Mouse (Mus musculus): ENCODE results near the gene Gm2916.
"Not testable (repeated sequence)": the region's sequence is repeated elsewhere in the genome, so short reads cannot be mapped to it uniquely, and the experiment has no call there.

The Gm2916 gene

DNA sequence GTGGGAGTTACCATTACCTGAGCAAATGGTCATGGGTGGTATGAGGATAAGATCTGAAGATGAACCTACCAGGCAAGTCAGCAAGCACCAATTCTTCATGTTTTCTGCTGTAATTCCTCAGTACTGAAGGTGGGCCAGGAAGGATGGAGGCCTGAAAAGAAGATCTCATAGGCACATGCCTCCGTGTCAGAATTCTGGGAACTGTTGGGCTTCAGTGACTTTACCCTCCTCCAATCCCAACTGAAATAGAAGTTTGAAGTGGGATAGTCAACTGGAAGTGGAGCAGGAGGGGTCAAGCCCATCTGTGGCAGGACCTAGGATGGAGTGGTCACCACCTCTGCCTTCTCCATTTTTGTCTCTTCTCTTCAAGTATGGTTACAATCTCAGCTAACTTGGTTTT is at the start of gene Gm2916:
TSS of gene Gm2916 (plus strand) at position 301 of the 400 bp plus-strand sequence.
- not testable (repeated sequence) for DNase-seq

- DNase-seq, result not testable (repeated sequence)
Measured at GRCm38 (mm10) chr14:3845945-3846344, 38.0 kb upstream of the Gm2916 start, which contains the start of gene Gm3033. Gene Gm3033 (plus strand): TSS chr14:3846245.

- not testable (repeated sequence) for DNase-seq
Measured at GRCm38 (mm10) chr14:3931456-3931855, 47.5 kb downstream of the Gm2916 start, which contains the start of gene Gm3029. Gene Gm3029 (plus strand): TSS chr14:3931756.

DNA sequence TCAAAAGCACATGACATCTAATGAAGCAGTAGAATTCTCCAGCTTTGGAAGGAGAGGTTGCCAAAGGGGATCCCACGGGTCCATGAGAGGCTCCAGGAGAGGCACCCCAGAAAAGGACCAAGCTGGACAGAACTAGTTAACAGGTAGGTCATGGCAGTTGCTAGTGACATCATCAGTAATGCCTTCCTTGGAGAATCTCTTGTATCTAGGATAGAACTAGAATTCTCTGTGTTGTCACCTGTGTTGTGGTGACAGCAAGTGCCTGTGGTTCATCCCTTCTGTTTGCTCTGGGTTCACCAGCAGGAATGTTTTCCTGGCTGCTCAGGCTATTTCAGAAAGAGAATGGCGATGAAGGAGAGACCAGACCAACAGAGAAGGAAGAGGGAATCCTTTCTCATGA is 79.3 kb downstream of the Gm2916 start, which contains the start of gene Gm3095:
TSS of gene Gm3095 (plus strand) at position 301 of the 400 bp plus-strand sequence.
- DNase-seq, result not testable (repeated sequence)

All from thymus, postnatal 25 days (tissue).